Mouse (Mus musculus) liver, embryonic 14.5 days (tissue): ENCODE data around the gene Zfr2. TPM values are rescaled to one million over a fixed set of nuclear protein-coding genes. Genes with fewer than 3 reads are reported as not detected.

ENCODE experiments used
- ATAC-seq: fragments of 200-750 bp; cut with Nextera tagmentation; 2 replicates; pipeline ENCODE4 v1.8.0; 2017; ENCODE audit warnings: moderate number of reproducible peaks, mild to moderate bottlenecking, moderate library complexity; ENCODE audit not compliant: insufficient read depth
- DNase-seq, 3 experiments: peaks; one replicate each; pipeline ENCODE4 v3.0.0-alpha.2; 2012 to 2013; ENCODE audit warnings: low read depth in 3 of 3, low spot score in 3 of 3
- H3K27ac ChIP-seq: fragments of 300-500 bp; sonication (generic); 2 replicates; pipeline ENCODE4 v1.5.1; 2014; ENCODE audit warnings: moderate library complexity, mild to moderate bottlenecking, control low read depth, inconsistent platforms
- H3K27me3 ChIP-seq: fragments of 300-500 bp; sonication (generic); 2 replicates; pipeline ENCODE4 v1.6.1; 2014; ENCODE audit warnings: mild to moderate bottlenecking, low read length, moderate library complexity; ENCODE audit not compliant: control insufficient read depth, insufficient read depth
- H3K36me3 ChIP-seq: fragments of 300-500 bp; sonication (generic); replicated peaks from 2 replicates; pipeline ENCODE4 v1.6.1; 2014; ENCODE audit warnings: low read depth; ENCODE audit not compliant: control insufficient read depth, insufficient read depth
- H3K4me1 ChIP-seq, 2 experiments: fragments of 200-500 bp in 1 of 2; fragments of 300-500 bp in 1 of 2; sonication (generic) in 1 of 2; replicated peaks; 2 replicates each; pipeline ENCODE4 v1.6.1; 2012 to 2014; ENCODE audit warnings: antibody characterized with exemption in 1 of 2, inconsistent platforms in 1 of 2, low read length in 1 of 2; ENCODE audit not compliant: control insufficient read depth in 2 of 2, insufficient read depth in 2 of 2
- H3K4me2 ChIP-seq: fragments of 300-500 bp; sonication (generic); 2 replicates; pipeline ENCODE4 v1.6.1; 2014; ENCODE audit warnings: low read depth, mild to moderate bottlenecking, control low read depth, moderate library complexity
- H3K4me3 ChIP-seq, 2 experiments: fragments of 200-500 bp in 1 of 2; fragments of 300-500 bp in 1 of 2; sonication (generic) in 1 of 2; 2 replicates each; pipeline ENCODE4 v1.5.1; 2012 to 2014; ENCODE audit warnings: low read depth in 2 of 2, low read length in 2 of 2, mild to moderate bottlenecking in 2 of 2, control low read depth in 1 of 2, inconsistent platforms in 1 of 2, moderate library complexity in 1 of 2; ENCODE audit not compliant: insufficient read depth in 1 of 2
- H3K9ac ChIP-seq: fragments of 300-500 bp; sonication (generic); replicated peaks from 2 replicates; pipeline ENCODE4 v1.6.1; 2014; ENCODE audit warnings: mild to moderate bottlenecking, control low read depth, moderate library complexity
- H3K9me3 ChIP-seq: fragments of 300-500 bp; sonication (generic); 2 replicates; pipeline ENCODE4 v1.6.1; 2016; ENCODE audit warnings: low read length, mixed read lengths; ENCODE audit not compliant: control insufficient read depth
- CTCF ChIP-seq: IDR thresholded peaks from 2 replicates; pipeline ENCODE4 v1.5.1; 2016; ENCODE audit warnings: antibody characterized with exemption, low read depth, control low read depth
- EP300 ChIP-seq: IDR thresholded peaks from 2 replicates; pipeline ENCODE4 v1.6.1; 2016; ENCODE audit warnings: antibody characterized with exemption, low read depth
- WGBS: fragments of 180-500 bp; shearing (Covaris S2); extraction: QIAGEN DNeasy Blood & Tissue Kit; methylation state at CpG from one replicate; pipeline ENCODE4 v1.1.7; 2014; ENCODE audit not compliant: insufficient replicate concordance; 5-methylcytosine and 5-hydroxymethylcytosine counted together
- polyA plus RNA-seq, 2 experiments: library from polyadenylated mRNA; depleted of rRNA in 1 of 2; stranded (reverse) in 1 of 2; unstranded in 1 of 2; fragments of >200 nt; fragmentation: Nextera tagmentation in 1 of 2; extraction: Ambion mirVana in 1 of 2; gene quantifications; 2 replicates each; pipeline versions ENCODE4 v1.2.1 to v1.2.3; 2012 to 2014

Gene Zfr2
- polyA plus RNA-seq, 2 experiments: 0.38 to 0.46 TPM

DNA sequence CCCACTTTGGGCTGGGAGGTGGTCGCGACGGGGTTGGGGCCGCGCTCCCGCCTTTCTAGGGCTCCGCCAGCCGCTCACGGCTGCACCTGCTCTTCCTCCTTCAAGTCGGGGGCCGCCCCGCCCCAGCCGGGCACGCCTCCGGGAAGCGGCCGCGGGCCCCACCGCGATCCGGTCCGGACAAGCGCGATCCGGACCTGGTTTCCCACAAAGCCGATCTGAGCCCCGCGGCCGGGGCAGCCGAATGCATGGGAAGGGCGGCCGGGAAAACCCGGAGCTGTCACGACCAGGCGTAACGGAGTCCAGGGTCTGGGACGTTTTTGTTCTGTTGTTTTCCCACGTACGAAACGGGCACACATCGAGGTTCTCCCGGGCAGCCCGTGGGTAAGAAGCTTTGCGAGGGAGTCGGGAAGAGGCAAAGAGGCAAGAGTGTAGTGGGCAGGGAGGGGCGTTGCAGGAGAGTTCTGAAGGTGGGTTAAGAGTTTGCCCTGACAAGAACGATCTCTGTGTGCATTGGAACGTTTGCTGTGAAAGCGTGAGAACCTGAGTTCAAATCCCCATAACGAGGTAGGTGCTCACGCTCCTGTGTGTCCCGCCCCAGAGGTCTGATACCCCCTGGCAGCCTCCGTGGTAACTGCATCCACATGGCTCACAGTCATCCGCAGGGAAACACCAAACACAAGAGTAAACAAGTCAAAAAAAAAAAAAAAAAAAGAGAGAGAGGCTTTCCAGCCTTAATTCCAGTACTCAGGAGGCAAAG is 52.9 kb downstream of the Zfr2 start:
- H3K4me3 ChIP-seq: peak overlapping the region; percentile 35 to 58
- peak overlapping the region; percentile 21 for H3K9ac ChIP-seq
- H3K4me1 ChIP-seq: peaks cover 5 to 8% of the 10 kb centered on the region in 2 experiments; a peak in 2 of 4 replicates
- no peaks in the 10 kb centered on the region for H3K36me3 ChIP-seq
- WGBS: 2% methylated on average over 54 of the region's 54 CpGs
- no peaks in the 10 kb centered on the region for H3K9me3 ChIP-seq
- no peak for TF ChIP-seq CTCF
- TF ChIP-seq EP300: peak; percentile 40; the same call in 1 of the 2 replicates
- no peak overlapping the region for H3K27ac ChIP-seq
- ATAC-seq (peak; percentile 73), DNase-seq (peak; percentile 66 to 73 (median 72))
- peaks cover 24% of the 10 kb centered on the region for H3K27me3 ChIP-seq
- peak overlapping the region; percentile 64 for H3K4me2 ChIP-seq

DNA sequence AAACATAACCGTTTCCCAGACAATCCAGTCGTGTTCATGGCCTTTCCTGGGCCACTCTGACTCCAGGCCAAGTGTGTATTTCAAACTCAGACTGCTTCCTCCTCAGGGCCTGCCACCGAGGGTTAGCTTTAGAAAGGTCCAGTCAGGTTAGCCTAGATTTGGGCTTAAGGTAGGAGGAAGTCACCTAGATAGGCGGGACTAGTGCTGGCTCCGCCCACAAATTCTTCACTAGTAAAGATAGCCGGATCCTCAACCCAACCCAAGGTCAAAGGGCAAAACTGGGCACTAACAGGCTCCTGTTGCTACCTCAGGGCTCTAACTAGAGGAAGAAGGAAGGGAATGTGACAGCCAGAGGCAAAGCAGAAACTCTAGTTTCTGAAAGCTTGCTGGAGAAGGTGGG is 53.6 kb downstream of the Zfr2 start:
- Histone ChIP-seq H3K36me3 (no peaks in the 10 kb centered on the region), H3K27ac (no peak overlapping the region), H3K4me1 (peaks cover 7 to 13% of the 10 kb centered on the region in 2 experiments; a peak in 2 of 4 replicates), H3K4me2 (peak overlapping the region; percentile 64), H3K9ac (no peak overlapping the region), H3K27me3 (peaks cover 21% of the 10 kb centered on the region), H3K9me3 (no peaks in the 10 kb centered on the region), H3K4me3 (no peak overlapping the region)
- WGBS: 31% methylated on average over 6 of the region's 6 CpGs
- no peak for ATAC-seq
- DNase-seq: no peak
- TF ChIP-seq EP300: no peak
- TF ChIP-seq CTCF: no peak

DNA sequence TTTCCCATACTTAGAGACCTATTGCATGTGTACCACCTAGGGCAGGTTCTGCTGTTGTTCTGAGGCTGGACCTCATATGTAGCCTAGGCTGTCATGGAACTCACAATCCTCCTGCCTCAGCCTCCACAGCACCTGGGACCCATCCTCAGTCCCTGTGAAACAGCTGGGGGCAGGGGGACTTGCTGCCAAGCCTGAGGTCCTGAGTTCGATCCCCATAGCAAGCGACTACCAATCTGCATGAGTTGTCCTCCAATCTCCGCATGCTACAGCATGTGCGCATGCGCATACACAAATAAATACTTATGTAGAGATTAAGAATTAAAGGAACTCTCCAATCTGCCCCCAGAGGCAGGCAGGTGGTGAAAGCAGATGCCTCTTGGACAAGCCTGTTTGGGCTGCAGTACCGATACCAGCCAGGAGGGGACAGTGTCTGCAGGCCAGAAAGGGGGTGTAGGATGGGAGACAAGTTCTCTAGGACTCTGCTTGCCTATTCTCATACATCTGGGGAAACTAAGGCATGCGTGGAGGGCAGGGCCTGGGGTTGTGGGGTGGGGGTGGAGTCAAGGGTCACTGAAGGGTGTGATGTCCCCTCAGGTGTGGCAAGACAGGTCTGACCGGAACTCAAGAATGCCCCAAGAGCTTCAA is 54.7 kb downstream of the Zfr2 start:
- ATAC-seq (no peak), DNase-seq (peak; percentile 49 to 62 (median 51))
- no peak for TF ChIP-seq EP300
- TF ChIP-seq CTCF: peak; percentile 99
- H3K4me3 ChIP-seq: no peak overlapping the region
- H3K4me2 ChIP-seq: no peak overlapping the region
- no peaks in the 10 kb centered on the region for H3K9me3 ChIP-seq
- H3K9ac ChIP-seq: no peak overlapping the region
- H3K36me3 ChIP-seq: no peaks in the 10 kb centered on the region
- H3K4me1 ChIP-seq: peaks cover 10 to 20% of the 10 kb centered on the region in 2 experiments; a peak in 3 of 4 replicates
- H3K27me3 ChIP-seq: peaks cover 21% of the 10 kb centered on the region
- H3K27ac ChIP-seq: no peak overlapping the region
- WGBS: 57% methylated on average over 8 of the region's 8 CpGs

GRCm38 (mm10) chr10:81288601-81289000 is 55.6 kb downstream of the Zfr2 start:
- no peak overlapping the region for H3K9ac ChIP-seq
- peaks cover 10 to 20% of the 10 kb centered on the region in 2 experiments; a peak in 3 of 4 replicates for H3K4me1 ChIP-seq
- H3K4me3 ChIP-seq: no peak overlapping the region
- no peak overlapping the region for H3K4me2 ChIP-seq
- peaks cover 21% of the 10 kb centered on the region for H3K27me3 ChIP-seq
- H3K27ac ChIP-seq: no peak overlapping the region
- TF ChIP-seq CTCF (peak; percentile 80), EP300 (no peak)
- 21% methylated on average over 6 of the region's 6 CpGs for WGBS
- no peaks in the 10 kb centered on the region for H3K36me3 ChIP-seq
- ATAC-seq (no peak), DNase-seq (no peak)
- no peaks in the 10 kb centered on the region for H3K9me3 ChIP-seq

DNA sequence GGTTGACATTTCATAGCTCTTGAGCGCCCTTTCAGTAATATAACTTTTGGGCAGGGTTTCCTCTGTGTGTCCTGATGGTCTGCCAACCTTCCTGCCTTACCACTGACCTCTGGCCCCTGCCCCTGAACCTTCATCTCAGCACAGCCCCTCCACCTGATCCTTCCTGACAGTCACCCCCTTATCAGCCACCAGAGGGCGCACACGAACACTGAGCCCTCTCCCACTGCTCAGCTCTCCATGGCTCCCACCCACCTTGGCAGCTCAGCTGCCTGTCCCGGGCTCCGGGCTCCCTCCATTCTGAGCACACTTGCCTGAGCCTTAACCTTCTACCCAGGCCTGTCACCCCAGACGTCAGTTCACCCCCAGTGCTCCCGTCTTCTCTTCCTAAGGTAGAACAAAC is 56.3 kb downstream of the Zfr2 start:
- H3K9ac ChIP-seq: no peak overlapping the region
- 8% methylated on average over 7 of the region's 7 CpGs for WGBS
- no peaks in the 10 kb centered on the region for H3K9me3 ChIP-seq
- H3K27ac ChIP-seq: no peak overlapping the region
- H3K4me2 ChIP-seq: no peak overlapping the region
- DNase-seq: peak in 1 of 3 experiments; percentile 47
- peaks cover 14% of the 10 kb centered on the region for H3K27me3 ChIP-seq
- TF ChIP-seq CTCF (peak; percentile 96), EP300 (no peak)
- H3K36me3 ChIP-seq: no peaks in the 10 kb centered on the region
- no peak overlapping the region for H3K4me3 ChIP-seq
- peaks cover 15 to 27% of the 10 kb centered on the region in 2 experiments for H3K4me1 ChIP-seq
- ATAC-seq: no peak
